Mouse (Mus musculus) thymus, adult 2 months (tissue): ENCODE results near the gene Tfap2a.

Experiments used
- CTCF ChIP-seq: fragments of 200-500 bp; IDR thresholded peaks from 2 replicates; pipeline ENCODE4 v1.5.1; 2012; ENCODE audit warnings: mild to moderate bottlenecking, control low read depth, low read length, moderate library complexity, borderline replicate concordance; ENCODE audit not compliant: control insufficient read depth, poor library complexity, insufficient read depth; ENCODE audit errors: extremely low read depth
- POLR2A ChIP-seq: fragments of 200-500 bp; IDR thresholded peaks from 2 replicates; pipeline ENCODE4 v1.6.1; 2012; ENCODE audit warnings: mild to moderate bottlenecking, low read length, control low read depth, moderate library complexity; ENCODE audit not compliant: control insufficient read depth, poor library complexity, insufficient read depth; ENCODE audit errors: extremely low read depth

GRCm38 (mm10) chr13:40711661-40712525, 26.3 kb downstream of the Tfap2a start:
- TF ChIP-seq CTCF (no peak), POLR2A (no peak)
